Mouse (Mus musculus) small intestine, adult 2 months (tissue): ENCODE results near the gene Tead1. TPM values are rescaled to one million over a fixed set of nuclear protein-coding genes. Genes with fewer than 3 reads are reported as not detected.

ENCODE experiments used
- H3K27ac ChIP-seq: fragments of 200-500 bp; 2 replicates; pipeline ENCODE4 v1.5.1; 2012; ENCODE audit warnings: low read depth, low read length, control low read depth, inconsistent platforms; ENCODE audit not compliant: insufficient read depth
- H3K27me3 ChIP-seq: fragments of 200-500 bp; 2 replicates; pipeline ENCODE4 v1.6.1; 2012; ENCODE audit warnings: mild to moderate bottlenecking, moderate library complexity, low read length, inconsistent platforms; ENCODE audit not compliant: control insufficient read depth, insufficient read depth
- H3K36me3 ChIP-seq: fragments of 200-500 bp; 2 replicates; pipeline ENCODE4 v1.6.1; 2012; ENCODE audit warnings: mild to moderate bottlenecking, low read length, control low read depth, inconsistent platforms; ENCODE audit not compliant: control insufficient read depth, insufficient read depth
- H3K4me1 ChIP-seq: fragments of 200-500 bp; 2 replicates; pipeline ENCODE4 v1.6.1; 2012; ENCODE audit warnings: low read length, inconsistent platforms, mixed read lengths; ENCODE audit not compliant: control insufficient read depth, insufficient read depth, insufficient read length
- H3K4me3 ChIP-seq: fragments of 200-500 bp; 2 replicates; pipeline ENCODE4 v1.5.1; 2012; ENCODE audit warnings: low read depth, mild to moderate bottlenecking, control low read depth, inconsistent platforms, low read length, moderate library complexity
- CTCF ChIP-seq: fragments of 200-500 bp; IDR thresholded peaks from 2 replicates; pipeline ENCODE4 v1.5.1; 2012; ENCODE audit warnings: low read depth, mild to moderate bottlenecking, control low read depth, inconsistent platforms, low read length, moderate library complexity, mixed read lengths; ENCODE audit not compliant: insufficient replicate concordance, insufficient read length; ENCODE audit errors: extremely low read depth
- POLR2A ChIP-seq: fragments of 200-500 bp; IDR thresholded peaks from 2 replicates; pipeline ENCODE4 v1.6.1; 2012; ENCODE audit warnings: low read depth, mild to moderate bottlenecking, control low read depth, inconsistent platforms, low read length, moderate library complexity
- WGBS: fragments of 180-500 bp; shearing (Covaris S2); methylation state at CpG from one replicate; pipeline ENCODE4 v1.1.7; 2018; 5-methylcytosine and 5-hydroxymethylcytosine counted together
- polyA plus RNA-seq: library from polyadenylated mRNA; depleted of rRNA; stranded (reverse); fragments of >200 nt; gene quantifications from 2 replicates; pipeline ENCODE4 v1.2.3, GENCODE M21; 2012

Tead1 gene
- polyA plus RNA-seq, 1 experiment, result 3.7 TPM

DNA sequence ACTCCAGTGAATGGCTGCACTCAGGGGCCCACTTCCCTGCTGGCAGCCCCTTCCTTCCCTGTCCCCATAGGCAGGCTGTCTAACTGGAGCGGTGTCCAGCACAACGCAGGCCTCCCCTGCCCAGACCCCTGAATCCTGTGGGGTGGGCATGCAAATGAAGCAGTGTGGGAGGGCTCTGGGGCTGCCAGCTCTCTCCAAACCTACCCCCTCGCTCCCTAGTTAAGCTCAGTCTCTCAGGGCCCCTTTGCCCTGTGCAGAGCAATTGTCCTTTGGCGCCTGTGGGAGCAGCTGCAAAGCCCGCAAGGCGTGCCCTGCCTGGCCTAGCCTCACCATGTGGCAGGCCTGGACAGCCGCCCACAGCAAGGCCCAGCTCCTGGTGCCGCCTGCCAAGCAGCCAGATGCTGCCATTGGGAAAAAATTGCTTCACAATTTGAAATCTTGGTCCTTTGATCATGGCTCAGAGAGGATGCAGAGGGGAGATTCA lies 204.7 kb downstream of the Tead1 start:
- H3K36me3 ChIP-seq, result peaks cover 2% of the 10 kb centered on the region
- no peak overlapping the region for H3K4me3 ChIP-seq
- no peaks in the 10 kb centered on the region for H3K27me3 ChIP-seq
- 33% methylated on average over 8 of the region's 8 CpGs for WGBS
- no peaks in the 10 kb centered on the region; the same call in 1 of the 2 replicates for H3K4me1 ChIP-seq
- no peak overlapping the region for H3K27ac ChIP-seq
- TF ChIP-seq POLR2A (no peak), CTCF (no peak)

- Histone ChIP-seq H3K4me1 (no peaks in the 10 kb centered on the region; the same call in 1 of the 2 replicates), H3K27ac (no peak overlapping the region), H3K4me3 (no peak overlapping the region), H3K36me3 (peaks cover 2% of the 10 kb centered on the region), H3K27me3 (no peaks in the 10 kb centered on the region)
- TF ChIP-seq CTCF (no peak), POLR2A (no peak)
- WGBS, result 89% methylated on average over 8 of the region's 8 CpGs
These were observed 206.4 kb downstream of the Tead1 start for GRCm38 (mm10) chr7:112885546-112885945.

DNA sequence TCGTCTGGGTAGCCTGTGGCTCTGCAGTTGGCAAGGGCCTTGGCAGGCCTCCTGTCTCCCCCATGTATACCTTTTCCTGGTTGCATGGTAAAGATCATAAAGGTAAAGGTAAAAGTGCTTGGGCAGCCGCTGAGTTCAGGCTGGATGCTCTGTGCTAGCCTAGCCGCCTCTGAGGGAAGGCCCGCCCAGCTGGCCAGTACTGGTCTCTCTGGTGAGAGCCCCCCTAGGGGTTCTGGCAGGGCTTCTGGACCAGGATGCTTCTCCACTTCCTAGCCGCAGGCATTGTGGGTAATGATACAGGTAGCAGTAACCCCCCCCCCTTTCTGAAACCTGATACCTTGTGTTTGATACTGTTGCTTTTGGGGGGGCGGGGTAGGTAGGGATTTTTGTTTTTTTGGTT lies 212.8 kb downstream of the Tead1 start:
- TF ChIP-seq CTCF (no peak), POLR2A (no peak)
- Histone ChIP-seq H3K27me3 (no peaks in the 10 kb centered on the region), H3K27ac (no peak overlapping the region), H3K4me3 (no peak overlapping the region), H3K36me3 (peaks cover 6% of the 10 kb centered on the region; the same call in 1 of the 2 replicates), H3K4me1 (no peaks in the 10 kb centered on the region)
- WGBS, result 91% methylated on average over 6 of the region's 6 CpGs

GRCm38 (mm10) chr7:112892595-112892994 lies 213.5 kb downstream of the Tead1 start:
- TF ChIP-seq POLR2A (no peak), CTCF (no peak)
- Histone ChIP-seq H3K4me1 (no peaks in the 10 kb centered on the region), H3K36me3 (peaks cover 6% of the 10 kb centered on the region), H3K27me3 (no peaks in the 10 kb centered on the region), H3K4me3 (no peak overlapping the region), H3K27ac (no peak overlapping the region)
- 86% methylated on average over 5 of the region's 5 CpGs for WGBS

DNA sequence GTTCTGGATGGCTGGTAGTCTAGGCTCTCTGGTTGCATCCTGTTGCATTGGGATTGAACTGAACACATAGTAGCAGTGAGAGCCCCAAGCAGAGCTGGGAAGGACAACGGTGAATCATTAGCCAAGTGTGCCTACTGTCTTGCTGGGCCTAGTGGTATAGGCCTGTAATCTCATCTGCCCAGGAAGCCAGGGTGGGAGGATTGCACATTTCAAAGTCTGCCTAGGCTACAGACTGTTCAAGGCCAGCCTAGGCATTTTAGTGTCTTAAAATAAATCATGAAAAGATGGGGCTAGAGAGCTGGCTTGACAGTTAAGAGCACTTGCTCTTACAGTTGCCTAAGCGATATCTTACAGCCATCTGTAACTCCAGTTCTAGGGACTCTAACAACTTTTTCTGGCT lies 217.2 kb downstream of the Tead1 start:
- peaks cover 11% of the 10 kb centered on the region for H3K36me3 ChIP-seq
- 92% methylated on average over 2 of the region's 2 CpGs for WGBS
- TF ChIP-seq CTCF (no peak), POLR2A (no peak)

GRCm38 (mm10) chr7:112901710-112902109 lies 222.6 kb downstream of the Tead1 start:
- H3K4me1 ChIP-seq, result no peaks in the 10 kb centered on the region
- H3K4me3 ChIP-seq, result no peak overlapping the region
- TF ChIP-seq POLR2A (no peak), CTCF (no peak)
- 93% methylated on average over 7 of the region's 7 CpGs for WGBS
- peaks cover 10% of the 10 kb centered on the region for H3K36me3 ChIP-seq
- no peak overlapping the region for H3K27ac ChIP-seq
- no peaks in the 10 kb centered on the region for H3K27me3 ChIP-seq

More for the DNA sequence above, 217.2 kb downstream of the Tead1 start:
- Histone ChIP-seq H3K4me1 (no peaks in the 10 kb centered on the region), H3K27me3 (no peaks in the 10 kb centered on the region), H3K27ac (no peak overlapping the region), H3K4me3 (no peak overlapping the region)

GRCm38 (mm10) chr7:112906848-112907247 lies 227.7 kb downstream of the Tead1 start:
- Histone ChIP-seq H3K36me3 (peaks cover 5% of the 10 kb centered on the region), H3K4me1 (no peaks in the 10 kb centered on the region), H3K4me3 (no peak overlapping the region), H3K27ac (no peak overlapping the region), H3K27me3 (no peaks in the 10 kb centered on the region)
- TF ChIP-seq CTCF (no peak), POLR2A (no peak)
- WGBS, result 90% methylated on average over 5 of the region's 5 CpGs

DNA sequence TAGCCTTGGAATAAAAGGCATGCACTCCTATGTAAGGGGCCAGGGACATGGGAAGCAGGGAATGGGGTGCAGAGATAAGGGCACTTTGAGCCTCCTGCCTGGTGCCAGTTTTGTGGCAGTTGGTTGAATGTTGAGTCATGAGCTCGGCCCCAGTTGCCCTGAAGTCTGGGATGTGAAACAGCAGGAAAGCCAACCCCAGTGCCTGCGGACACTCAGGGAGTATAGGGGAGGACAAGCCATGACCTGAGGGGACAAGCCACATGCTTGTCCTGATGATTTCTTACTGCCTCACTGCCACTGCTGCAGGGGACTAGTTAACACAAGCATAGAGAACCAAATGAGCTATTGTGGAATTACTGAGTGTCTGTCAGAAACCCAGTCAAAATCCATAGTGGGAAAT lies 228.3 kb downstream of the Tead1 start:
- TF ChIP-seq CTCF, result no peak
- TF ChIP-seq POLR2A, result no peak
- Histone ChIP-seq H3K4me3 (no peak overlapping the region), H3K36me3 (peaks cover 3% of the 10 kb centered on the region), H3K27ac (no peak overlapping the region), H3K27me3 (no peaks in the 10 kb centered on the region), H3K4me1 (no peaks in the 10 kb centered on the region)
- WGBS, result 86% methylated on average over 2 of the region's 2 CpGs
